Mouse (Mus musculus): Measurements from ENCODE around the gene Gpc6. TPM values are rescaled to one million over a fixed set of nuclear protein-coding genes. Genes with fewer than 3 reads are reported as not detected.

Gene Gpc6
- total RNA-seq, 2 experiments from 2014 or later: 12.4 to 14.7 TPM

GRCm38 (mm10) chr14:117061527-117061926 lies 136.4 kb downstream of the Gpc6 start:
- DNase-seq: no peak

GRCm38 (mm10) chr14:117068179-117068578 lies 143.1 kb downstream of the Gpc6 start:
- DNase-seq: no peak

GRCm38 (mm10) chr14:117070470-117071085 lies 145.5 kb downstream of the Gpc6 start:
- no peak for DNase-seq

GRCm38 (mm10) chr14:117093586-117093985 lies 168.5 kb downstream of the Gpc6 start:
- DNase-seq: no peak

GRCm38 (mm10) chr14:117106900-117107299 lies 181.8 kb downstream of the Gpc6 start:
- DNase-seq: no peak

- no peak for DNase-seq
Measured at GRCm38 (mm10) chr14:117113153-117113552, 188.0 kb downstream of the Gpc6 start.

GRCm38 (mm10) chr14:117122036-117122435 lies 196.9 kb downstream of the Gpc6 start:
- no peak for DNase-seq

GRCm38 (mm10) chr14:117130334-117130733 lies 205.2 kb downstream of the Gpc6 start:
- no peak for DNase-seq

GRCm38 (mm10) chr14:117131324-117131723 lies 206.2 kb downstream of the Gpc6 start:
- no peak for DNase-seq

GRCm38 (mm10) chr14:117141077-117141848 lies 216.1 kb downstream of the Gpc6 start:
- no peak for DNase-seq

GRCm38 (mm10) chr14:117146089-117146488 lies 221.0 kb downstream of the Gpc6 start:
- DNase-seq: no peak

GRCm38 (mm10) chr14:117146665-117147064 lies 221.6 kb downstream of the Gpc6 start:
- DNase-seq: no peak

GRCm38 (mm10) chr14:117151621-117152020 lies 226.5 kb downstream of the Gpc6 start:
- DNase-seq: no peak

- no peak for DNase-seq
Measured at GRCm38 (mm10) chr14:117155884-117156465, 230.9 kb downstream of the Gpc6 start.

- DNase-seq: no peak
Measured at GRCm38 (mm10) chr14:117157426-117157825, 232.3 kb downstream of the Gpc6 start.

- DNase-seq: no peak
Measured at GRCm38 (mm10) chr14:117166350-117166749, 241.2 kb downstream of the Gpc6 start.

- no peak for DNase-seq
Measured at GRCm38 (mm10) chr14:117193364-117193763, 268.2 kb downstream of the Gpc6 start.

- DNase-seq: no peak
Measured at GRCm38 (mm10) chr14:117202012-117202411, 276.9 kb downstream of the Gpc6 start.

- no peak for DNase-seq
Measured at GRCm38 (mm10) chr14:117203960-117204359, 278.8 kb downstream of the Gpc6 start.

GRCm38 (mm10) chr14:117214373-117214772 lies 289.3 kb downstream of the Gpc6 start:
- DNase-seq: no peak

GRCm38 (mm10) chr14:117226920-117227319 lies 301.8 kb downstream of the Gpc6 start:
- DNase-seq: peak in 1 of 2 experiments; percentile 2

- no peak for DNase-seq
Measured at GRCm38 (mm10) chr14:117230476-117230875, 305.4 kb downstream of the Gpc6 start.

GRCm38 (mm10) chr14:117238226-117238625 lies 313.1 kb downstream of the Gpc6 start:
- no peak for DNase-seq
